Mouse (Mus musculus) liver, adult 2 months (tissue): ENCODE results near the gene Coa4. TPM values are rescaled to one million over a fixed set of nuclear protein-coding genes. Genes with fewer than 3 reads are reported as not detected.

Experiments
- DNase-seq: peaks from one replicate; pipeline ENCODE4 v3.0.0-alpha.2; 2011; ENCODE audit warnings: low read depth, low spot score; ENCODE audit errors: extremely low read depth
- H3K27ac ChIP-seq: fragments of 200-500 bp; replicated peaks from 2 replicates; pipeline ENCODE4 v1.5.1; 2012; ENCODE audit warnings: low read depth, mild to moderate bottlenecking, control low read depth, inconsistent platforms, low read length; ENCODE audit not compliant: insufficient read depth
- H3K27me3 ChIP-seq: fragments of 200-500 bp; 2 replicates; pipeline ENCODE4 v1.6.1; 2012; ENCODE audit warnings: mild to moderate bottlenecking, moderate library complexity, low read length, inconsistent platforms; ENCODE audit not compliant: control insufficient read depth, insufficient read depth
- H3K36me3 ChIP-seq: fragments of 200-500 bp; 2 replicates; pipeline ENCODE4 v1.6.1; 2012; ENCODE audit warnings: low read length, inconsistent platforms; ENCODE audit not compliant: control insufficient read depth, insufficient read depth
- H3K4me1 ChIP-seq: fragments of 200-500 bp; 2 replicates; pipeline ENCODE4 v1.6.1; 2011; ENCODE audit warnings: low read length; ENCODE audit not compliant: control insufficient read depth, insufficient read depth
- H3K4me3 ChIP-seq: fragments of 200-500 bp; 2 replicates; pipeline ENCODE4 v1.5.1; 2011; ENCODE audit warnings: low read depth, mild to moderate bottlenecking, control low read depth, low read length, moderate library complexity; ENCODE audit not compliant: insufficient read depth
- H3K79me2 ChIP-seq: fragments of 200-500 bp; 2 replicates; pipeline ENCODE4 v1.6.1; 2012; ENCODE audit warnings: inconsistent platforms, mild to moderate bottlenecking, low read length, moderate library complexity; ENCODE audit not compliant: control insufficient read depth, insufficient read depth
- H3K9ac ChIP-seq: fragments of 200-500 bp; 2 replicates; pipeline ENCODE4 v1.6.1; 2012; ENCODE audit warnings: low read depth, mild to moderate bottlenecking, control low read depth, inconsistent platforms, low read length
- CTCF ChIP-seq: fragments of 200-500 bp; IDR thresholded peaks from 2 replicates; pipeline ENCODE4 v1.5.1; 2011; ENCODE audit warnings: low read depth, low read length, control low read depth
- POLR2A ChIP-seq: fragments of 200-500 bp; IDR thresholded peaks from 2 replicates; pipeline ENCODE4 v1.6.1; 2011; ENCODE audit warnings: low read length, control low read depth; ENCODE audit not compliant: insufficient read depth; ENCODE audit errors: extremely low read depth
- WGBS: fragments of 180-500 bp; shearing (Covaris S2); methylation state at CpG from one replicate; pipeline ENCODE4 v1.1.7; 2018; 5-methylcytosine and 5-hydroxymethylcytosine counted together
- polyA plus RNA-seq: library from polyadenylated mRNA; depleted of rRNA; stranded (reverse); fragments of >200 nt; gene quantifications from 2 replicates; pipeline ENCODE4 v1.2.3, GENCODE M21; 2012
- total RNA-seq: library from RNA; depleted of rRNA; stranded (reverse); fragments of >200 nt; gene quantifications from 2 replicates; pipeline ENCODE4 v1.2.3, GENCODE M21; 2014

The Coa4 gene
- total and polyA plus RNA-seq, 2 experiments = 10.7 to 11.6 TPM

DNA sequence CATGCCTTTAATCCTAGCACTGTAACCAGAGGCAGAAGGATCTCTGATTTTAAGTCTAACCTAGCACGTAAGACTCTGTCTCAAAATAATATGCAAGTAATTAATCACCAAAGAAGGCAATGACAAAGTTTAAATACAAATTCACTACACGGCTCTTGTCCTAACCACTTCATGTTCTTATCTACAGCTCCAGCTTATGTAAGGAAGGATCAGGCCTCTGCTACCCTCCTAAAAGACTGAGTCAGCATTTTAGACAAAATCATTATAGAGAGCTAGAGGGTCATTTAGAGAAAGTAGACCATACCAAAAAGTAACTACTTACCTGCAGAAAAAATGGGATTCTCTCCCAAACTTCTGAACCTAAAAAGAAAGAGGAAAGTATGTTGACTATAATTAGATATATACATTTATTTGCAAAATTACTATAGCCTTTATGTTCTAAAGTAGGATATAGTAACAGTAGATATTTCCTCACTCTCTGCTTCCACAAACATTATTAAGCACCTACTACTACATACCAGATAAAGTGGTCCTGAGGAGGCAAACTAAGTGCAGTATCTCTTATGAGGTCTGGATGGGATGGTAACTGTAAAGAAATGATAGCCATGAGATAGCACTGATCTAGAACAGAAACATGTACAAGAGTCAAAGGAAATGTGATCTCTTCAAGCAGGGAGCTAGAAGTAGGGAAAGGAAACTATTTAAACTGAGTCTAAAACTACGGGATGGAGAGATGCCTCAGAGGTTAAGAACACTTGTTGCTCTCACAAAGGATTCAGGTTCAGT is 34.3 kb downstream of the Coa4 start:
- H3K27me3 ChIP-seq = no peaks in the 10 kb centered on the region
- no peak overlapping the region for H3K27ac ChIP-seq
- H3K9ac ChIP-seq = no peak overlapping the region
- WGBS = 91% methylated on average over 3 of the region's 3 CpGs
- H3K4me3 ChIP-seq = no peak overlapping the region
- no peaks in the 10 kb centered on the region for H3K4me1 ChIP-seq
- H3K79me2 ChIP-seq = no peaks in the 10 kb centered on the region; the same call in 1 of the 2 replicates
- DNase-seq = no peak
- TF ChIP-seq POLR2A (no peak), CTCF (no peak)
- H3K36me3 ChIP-seq = peaks cover 2% of the 10 kb centered on the region; the same call in 1 of the 2 replicates

DNA sequence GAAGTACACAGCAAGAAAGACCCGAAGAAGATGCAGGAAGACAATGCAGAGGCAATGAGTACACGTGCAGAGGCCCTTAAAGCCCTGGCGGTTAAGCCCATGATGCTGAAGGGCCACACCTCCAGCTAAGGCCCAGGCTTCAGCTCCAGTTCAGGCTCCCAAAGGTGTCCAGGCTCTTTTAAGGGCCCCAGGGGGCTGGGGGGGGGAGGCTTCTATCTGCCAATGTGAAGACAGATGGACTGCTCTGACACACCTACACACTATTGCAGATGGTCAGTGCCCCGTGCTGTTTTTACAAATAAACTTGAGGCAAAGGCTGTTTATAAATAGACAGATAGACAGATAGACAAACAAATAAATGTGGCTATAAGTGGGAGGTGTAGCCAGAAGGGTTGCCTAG is 35.2 kb downstream of the Coa4 start:
- no peak overlapping the region for H3K4me3 ChIP-seq
- no peak overlapping the region for H3K9ac ChIP-seq
- H3K4me1 ChIP-seq = no peaks in the 10 kb centered on the region
- H3K79me2 ChIP-seq = no peaks in the 10 kb centered on the region; the same call in 1 of the 2 replicates
- H3K27me3 ChIP-seq = no peaks in the 10 kb centered on the region
- DNase-seq = no peak
- WGBS = 81% methylated on average over 4 of the region's 4 CpGs
- H3K36me3 ChIP-seq = peaks cover 2% of the 10 kb centered on the region; the same call in 1 of the 2 replicates
- no peak overlapping the region for H3K27ac ChIP-seq
- TF ChIP-seq CTCF (no peak), POLR2A (no peak)

DNA sequence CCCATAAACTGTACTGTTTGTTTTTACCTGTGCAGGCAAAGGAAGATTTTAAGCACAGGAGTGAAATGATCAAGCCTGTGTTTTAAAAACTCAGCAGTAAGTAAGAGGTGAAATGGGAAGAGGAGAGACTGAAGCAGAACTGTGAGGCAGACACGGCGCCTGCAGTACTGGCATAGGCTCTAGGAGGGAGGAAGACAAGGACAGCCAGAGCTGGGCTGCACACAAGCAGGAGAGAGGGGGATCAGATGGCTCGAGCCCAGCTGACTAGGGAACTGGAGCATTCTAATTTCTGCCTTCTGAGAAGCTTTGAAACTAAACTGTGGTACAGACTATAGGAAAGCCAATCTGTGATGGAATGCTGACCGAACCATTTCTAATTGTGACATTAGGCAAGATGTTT is 35.8 kb downstream of the Coa4 start:
- Histone ChIP-seq H3K27ac (no peak overlapping the region), H3K9ac (no peak overlapping the region)

DNA sequence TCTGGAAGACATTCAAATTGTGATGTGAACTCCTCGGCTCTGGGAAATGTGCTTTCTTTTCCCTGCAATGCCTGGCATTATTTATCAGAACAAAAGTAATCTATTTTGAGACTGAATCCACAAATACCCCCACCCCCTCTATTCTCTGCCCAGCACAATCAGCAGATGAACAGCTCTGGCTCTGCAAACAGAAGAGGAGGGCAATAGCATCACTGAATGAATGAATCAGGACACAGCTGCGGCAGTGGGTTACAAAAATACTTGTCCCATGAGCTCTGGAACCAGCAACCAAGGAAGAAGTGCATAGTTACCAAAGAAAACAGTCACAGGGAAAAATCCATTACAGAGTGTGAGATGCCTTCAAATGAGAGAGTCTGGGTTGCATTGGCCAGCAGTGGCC is 41.9 kb downstream of the Coa4 start:
- Histone ChIP-seq H3K27me3 (no peaks in the 10 kb centered on the region), H3K79me2 (no peaks in the 10 kb centered on the region; the same call in 1 of the 2 replicates), H3K27ac (no peak overlapping the region), H3K4me1 (peaks cover 1% of the 10 kb centered on the region; the same call in 1 of the 2 replicates), H3K36me3 (no peaks in the 10 kb centered on the region), H3K9ac (no peak overlapping the region), H3K4me3 (no peak overlapping the region)
- no peak for DNase-seq
- TF ChIP-seq CTCF (no peak), POLR2A (no peak)
- 74% methylated on average over 2 of the region's 2 CpGs for WGBS

More for the DNA sequence above, 35.8 kb downstream of the Coa4 start:
- H3K79me2 ChIP-seq = no peaks in the 10 kb centered on the region; the same call in 1 of the 2 replicates
- no peak for DNase-seq
- H3K4me3 ChIP-seq = no peak overlapping the region
- WGBS = 93% methylated on average over 4 of the region's 4 CpGs
- no peaks in the 10 kb centered on the region for H3K4me1 ChIP-seq
- H3K36me3 ChIP-seq = peaks cover 2% of the 10 kb centered on the region; the same call in 1 of the 2 replicates
- H3K27me3 ChIP-seq = no peaks in the 10 kb centered on the region
- no peak for TF ChIP-seq CTCF
- TF ChIP-seq POLR2A = no peak

DNA sequence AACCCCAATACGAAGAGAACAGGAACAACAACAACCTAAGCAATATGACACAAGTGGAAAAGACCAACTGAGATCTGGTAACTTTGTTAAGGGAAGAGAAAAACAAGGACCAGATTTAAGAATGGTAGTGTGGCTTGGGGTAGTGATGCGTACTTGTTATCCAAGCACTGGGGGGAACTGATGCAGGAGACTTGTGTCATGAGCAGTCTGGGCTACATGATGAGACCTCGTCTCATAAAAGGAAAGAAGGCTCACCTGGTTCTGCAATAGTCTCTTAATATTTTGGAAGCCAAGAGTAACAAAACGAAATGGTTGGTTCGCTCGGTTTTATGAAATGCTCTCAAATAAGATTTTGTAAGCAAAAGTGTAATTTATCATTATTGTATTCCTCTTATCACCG is 45.4 kb downstream of the Coa4 start:
- 39% methylated on average over 7 of the region's 7 CpGs for WGBS
- Histone ChIP-seq H3K9ac (no peak overlapping the region), H3K4me3 (peak overlapping the region; percentile 60; the same call in 1 of the 2 replicates)

DNA sequence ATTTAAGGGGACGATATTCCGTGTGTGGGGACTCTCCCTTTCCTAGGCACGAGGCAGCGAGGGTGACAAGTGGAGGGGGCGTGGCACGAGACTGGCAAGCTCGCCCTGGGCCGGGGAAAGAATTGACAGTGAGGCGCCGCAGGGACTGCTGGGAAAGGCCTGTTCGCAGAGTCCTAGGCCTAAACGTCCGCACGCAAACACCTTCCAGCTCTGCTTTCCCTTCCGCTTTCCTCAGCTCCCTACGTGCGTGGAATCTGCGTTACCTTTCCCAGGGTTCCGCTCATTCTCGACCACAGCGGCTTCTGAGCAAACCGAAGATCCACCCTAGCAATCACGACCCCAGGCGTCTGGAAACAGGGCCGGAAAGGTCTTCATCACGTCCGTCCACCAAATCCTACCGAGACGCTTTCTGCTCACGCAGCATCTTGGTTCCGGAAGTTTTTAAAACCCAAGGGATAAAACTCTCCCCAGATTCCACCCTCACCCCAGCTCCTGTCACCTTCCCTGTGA is 45.9 kb downstream of the Coa4 start:
- H3K9ac ChIP-seq = peak overlapping the region; percentile 78
- peaks cover 1% of the 10 kb centered on the region; the same call in 1 of the 2 replicates for H3K4me1 ChIP-seq
- 0 out of 2 replicates have a peak, but pooled peaks have one; percentile 14 for TF ChIP-seq POLR2A
- TF ChIP-seq CTCF = no peak
- H3K4me3 ChIP-seq = peak overlapping the region; percentile 60
- no peaks in the 10 kb centered on the region; the same call in 1 of the 2 replicates for H3K79me2 ChIP-seq
- under 1% methylated on average over 31 of the region's 31 CpGs for WGBS
- H3K27me3 ChIP-seq = no peaks in the 10 kb centered on the region
- H3K27ac ChIP-seq = peak overlapping the region; percentile 81
- H3K36me3 ChIP-seq = no peaks in the 10 kb centered on the region
- peak; percentile 90 for DNase-seq

More for the DNA sequence above, 45.4 kb downstream of the Coa4 start:
- Histone ChIP-seq H3K4me1 (peaks cover 1% of the 10 kb centered on the region; the same call in 1 of the 2 replicates), H3K27ac (no peak overlapping the region), H3K27me3 (no peaks in the 10 kb centered on the region), H3K79me2 (no peaks in the 10 kb centered on the region; the same call in 1 of the 2 replicates), H3K36me3 (no peaks in the 10 kb centered on the region)
- no peak for DNase-seq
- TF ChIP-seq POLR2A (no peak), CTCF (no peak)
